Mouse (Mus musculus) lung, embryonic 14.5 days (tissue): ENCODE measurements at regions not wholly inside any gene's neighbourhood (a gene's known extent, or its start where the extent isn't known, plus 50 kb on each side); places are given as distances from the start of the nearest gene placed in this dataset.
"Not testable (repeated sequence)": the region's sequence is repeated elsewhere in the genome, so short reads cannot be mapped to it uniquely, and the experiment has no call there.

Experiments used
- ATAC-seq: fragments of 200-750 bp; cut with Nextera tagmentation; 2 replicates; pipeline ENCODE4 v1.8.0; 2017; ENCODE audit warnings: mild to moderate bottlenecking, moderate TSS enrichment, moderate library complexity; ENCODE audit not compliant: insufficient read depth
- DNase-seq: peaks from one replicate; pipeline ENCODE4 v3.0.0-alpha.2; 2015
- H3K27ac ChIP-seq: fragments of 300-500 bp; sonication (generic); 2 replicates; pipeline ENCODE4 v1.5.1; 2014; ENCODE audit warnings: low read depth, mild to moderate bottlenecking, moderate library complexity
- H3K27me3 ChIP-seq: fragments of 300-500 bp; sonication (generic); 2 replicates; pipeline ENCODE4 v1.6.1; 2014; ENCODE audit warnings: low read length, control low read depth; ENCODE audit not compliant: insufficient read depth
- H3K36me3 ChIP-seq: fragments of 300-500 bp; sonication (generic); 2 replicates; pipeline ENCODE4 v1.6.1; 2014; ENCODE audit warnings: control low read depth; ENCODE audit not compliant: insufficient read depth
- H3K4me1 ChIP-seq: fragments of 300-500 bp; sonication (generic); 2 replicates; pipeline ENCODE4 v1.6.1; 2014; ENCODE audit warnings: antibody characterized with exemption, control low read depth; ENCODE audit not compliant: insufficient read depth
- H3K4me2 ChIP-seq: fragments of 300-500 bp; sonication (generic); 2 replicates; pipeline ENCODE4 v1.6.1; 2014; ENCODE audit warnings: mild to moderate bottlenecking
- H3K4me3 ChIP-seq: fragments of 300-500 bp; sonication (generic); 2 replicates; pipeline ENCODE4 v1.5.1; 2014; ENCODE audit warnings: low read depth, low read length
- H3K9ac ChIP-seq: fragments of 300-500 bp; sonication (generic); 2 replicates; pipeline ENCODE4 v1.6.1; 2014
- H3K9me3 ChIP-seq: fragments of 300-500 bp; sonication (generic); 2 replicates; pipeline ENCODE4 v1.6.1; 2016; ENCODE audit warnings: low read depth, low read length, control low read depth
- CTCF ChIP-seq: IDR thresholded peaks from 2 replicates; pipeline ENCODE4 v1.5.1; 2016; ENCODE audit warnings: antibody characterized with exemption, low read depth
- WGBS: fragments of 180-500 bp; shearing (Covaris S2); extraction: QIAGEN DNeasy Blood & Tissue Kit; methylation state at CpG from one replicate; pipeline ENCODE4 v1.1.7; 2014; 5-methylcytosine and 5-hydroxymethylcytosine counted together

DNA sequence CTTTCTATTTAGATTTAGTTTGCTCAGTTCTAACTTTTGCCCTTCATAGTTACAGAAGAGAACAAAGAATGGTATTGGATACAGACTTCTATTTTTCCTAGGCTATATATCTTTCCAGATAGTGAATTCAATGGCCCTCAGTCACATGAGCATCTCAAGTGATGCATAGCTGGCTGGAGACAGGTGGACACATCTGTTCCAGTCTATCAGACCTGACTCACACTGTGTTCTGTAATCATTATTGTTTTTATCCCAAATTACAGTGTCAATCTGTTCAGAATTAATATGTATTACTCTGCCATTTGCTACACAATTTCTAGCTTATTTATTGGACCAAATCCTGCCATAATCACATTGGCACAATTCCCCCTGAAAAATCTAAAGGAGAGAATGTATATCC lies 298.0 kb upstream of the Foxg1 start:
- Histone ChIP-seq H3K4me1 (no peaks in the 10 kb centered on the region), H3K4me2 (no peak overlapping the region), H3K36me3 (no peaks in the 10 kb centered on the region), H3K27me3 (no peaks in the 10 kb centered on the region), H3K9me3 (no peaks in the 10 kb centered on the region), H3K4me3 (no peak overlapping the region), H3K27ac (no peak overlapping the region), H3K9ac (no peak overlapping the region)
- no peak for TF ChIP-seq CTCF
- ATAC-seq: no peak
- no peak for DNase-seq

DNA sequence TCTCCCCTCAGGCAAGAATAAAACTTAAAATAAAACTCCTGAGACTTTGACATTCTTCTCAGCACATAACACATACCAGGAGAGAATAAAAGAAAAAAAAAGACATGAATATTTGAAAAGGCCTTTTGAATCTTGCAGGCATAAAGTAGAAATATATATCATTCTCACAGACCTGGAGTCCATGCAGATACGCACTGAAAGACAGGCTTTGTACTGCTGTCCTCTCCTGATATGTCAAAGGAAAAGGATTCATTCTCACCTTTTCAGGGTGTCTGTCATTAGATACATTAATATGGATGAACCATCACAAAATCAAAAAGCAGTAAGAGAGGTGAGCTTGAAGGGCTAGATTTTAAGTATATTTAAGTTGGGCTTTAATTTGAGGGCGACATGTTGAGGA lies 296.4 kb upstream of the Foxg1 start:
- Histone ChIP-seq H3K36me3 (no peaks in the 10 kb centered on the region), H3K4me2 (no peak overlapping the region), H3K9me3 (no peaks in the 10 kb centered on the region), H3K27me3 (no peaks in the 10 kb centered on the region), H3K9ac (no peak overlapping the region), H3K4me3 (no peak overlapping the region), H3K27ac (no peak overlapping the region), H3K4me1 (no peaks in the 10 kb centered on the region)
- no peak for ATAC-seq
- 77% methylated on average over 2 of the region's 2 CpGs for WGBS
- DNase-seq: no peak
- no peak for TF ChIP-seq CTCF

DNA sequence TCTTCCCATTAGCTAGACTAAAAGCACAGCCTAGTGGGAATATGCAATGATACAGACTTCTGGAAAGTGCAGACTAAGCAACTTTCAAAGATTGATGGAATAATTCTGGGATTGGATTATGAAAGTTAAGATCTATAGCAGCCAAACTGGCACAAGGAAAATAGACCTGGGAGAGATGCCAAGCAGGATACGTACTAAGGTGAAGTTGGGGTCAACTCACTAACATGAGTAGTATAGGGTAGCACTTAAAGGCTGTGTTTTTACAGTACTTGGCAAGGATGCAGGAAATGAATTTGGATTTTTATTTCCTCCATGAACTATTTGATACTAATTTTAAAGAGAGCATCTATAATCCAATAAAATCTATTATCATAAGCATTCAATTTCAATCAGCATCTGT lies 292.3 kb upstream of the Foxg1 start:
- Histone ChIP-seq H3K4me2 (no peak overlapping the region), H3K36me3 (no peaks in the 10 kb centered on the region), H3K4me1 (no peaks in the 10 kb centered on the region), H3K4me3 (no peak overlapping the region), H3K9ac (no peak overlapping the region), H3K27ac (no peak overlapping the region), H3K27me3 (no peaks in the 10 kb centered on the region), H3K9me3 (no peaks in the 10 kb centered on the region)
- DNase-seq (no peak), ATAC-seq (no peak)
- 60% methylated on average over 1 of the region's 1 CpGs for WGBS
- TF ChIP-seq CTCF: no peak

DNA sequence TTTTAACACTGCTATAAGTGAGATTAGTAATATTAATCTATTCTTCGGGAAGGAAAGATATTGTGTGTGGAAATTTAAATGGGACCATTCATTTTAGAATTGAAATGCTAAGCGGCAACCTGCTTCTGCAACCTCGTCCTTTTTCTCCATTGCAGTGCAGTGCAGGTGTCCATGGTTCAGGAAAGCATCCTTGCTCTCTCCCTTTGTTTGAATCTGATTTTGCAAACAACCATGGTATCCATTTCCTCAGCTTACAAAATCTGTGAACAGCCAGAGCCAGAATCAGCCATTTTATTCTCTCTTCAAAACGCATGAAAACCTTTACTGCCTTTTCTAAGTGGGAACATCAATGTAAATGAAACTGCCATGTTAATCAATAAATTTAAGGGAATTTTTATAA lies 276.5 kb upstream of the Foxg1 start:
- no peak overlapping the region for H3K4me2 ChIP-seq
- no peak for TF ChIP-seq CTCF
- H3K9ac ChIP-seq: no peak overlapping the region
- no peaks in the 10 kb centered on the region for H3K4me1 ChIP-seq
- H3K4me3 ChIP-seq: no peak overlapping the region
- no peak overlapping the region for H3K27ac ChIP-seq
- DNase-seq (no peak), ATAC-seq (no peak)
- H3K27me3 ChIP-seq: no peaks in the 10 kb centered on the region
- no peaks in the 10 kb centered on the region for H3K36me3 ChIP-seq
- 57% methylated on average over 4 of the region's 4 CpGs for WGBS
- no peaks in the 10 kb centered on the region for H3K9me3 ChIP-seq

DNA sequence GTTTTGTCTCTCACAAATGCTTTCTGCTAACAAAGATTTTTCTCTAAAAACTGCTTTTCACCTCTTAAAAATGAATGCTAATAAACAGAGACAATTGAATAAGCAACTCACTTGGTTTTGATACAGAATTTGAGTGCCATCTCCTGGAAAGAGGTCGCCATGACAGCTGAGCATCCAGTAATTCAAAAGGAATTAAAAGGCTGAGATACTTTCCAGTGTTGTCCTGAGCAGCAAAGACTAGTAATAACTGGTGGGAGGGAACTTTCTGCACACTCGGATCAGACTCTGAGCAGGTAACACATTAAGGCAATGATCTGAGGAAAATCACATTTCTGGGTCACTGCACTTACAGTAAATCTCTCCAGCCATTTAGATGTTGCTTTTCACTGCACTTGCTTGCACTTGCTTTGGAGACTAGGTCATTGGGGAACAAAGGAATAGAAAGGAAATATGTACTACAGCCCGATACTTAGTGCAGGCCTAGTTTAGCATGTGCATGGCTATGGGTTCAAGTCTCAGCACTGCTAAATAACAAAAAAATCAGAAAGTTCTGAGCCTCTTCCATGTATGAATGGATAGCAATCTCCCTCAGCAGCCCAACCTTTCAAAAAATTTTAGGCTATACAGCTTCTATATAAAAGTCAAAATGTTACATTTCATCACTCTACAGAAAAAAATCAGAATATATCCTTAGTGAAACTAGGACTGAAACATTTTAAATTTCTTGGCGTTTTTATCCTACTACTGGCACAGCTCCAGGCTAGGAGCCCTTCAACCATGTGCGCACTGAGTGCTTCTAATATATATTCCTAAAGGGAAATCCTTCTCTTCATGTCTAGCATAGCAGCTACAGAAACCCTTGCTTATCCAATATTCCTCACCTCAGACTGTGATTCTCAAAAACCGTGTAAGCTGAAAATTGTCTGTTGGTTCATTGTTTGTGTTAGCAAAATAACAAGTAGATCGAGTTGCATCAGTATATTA lies 275.8 kb upstream of the Foxg1 start:
- DNase-seq: peak; percentile 69
- no peak overlapping the region for H3K27ac ChIP-seq
- ATAC-seq: no peak
- no peaks in the 10 kb centered on the region for H3K9me3 ChIP-seq
- H3K36me3 ChIP-seq: no peaks in the 10 kb centered on the region
- peak; percentile 59 for TF ChIP-seq CTCF
- H3K27me3 ChIP-seq: no peaks in the 10 kb centered on the region
- H3K9ac ChIP-seq: no peak overlapping the region
- no peak overlapping the region for H3K4me3 ChIP-seq
- WGBS: 49% methylated on average over 7 of the region's 7 CpGs
- H3K4me1 ChIP-seq: no peaks in the 10 kb centered on the region
- H3K4me2 ChIP-seq: no peak overlapping the region

DNA sequence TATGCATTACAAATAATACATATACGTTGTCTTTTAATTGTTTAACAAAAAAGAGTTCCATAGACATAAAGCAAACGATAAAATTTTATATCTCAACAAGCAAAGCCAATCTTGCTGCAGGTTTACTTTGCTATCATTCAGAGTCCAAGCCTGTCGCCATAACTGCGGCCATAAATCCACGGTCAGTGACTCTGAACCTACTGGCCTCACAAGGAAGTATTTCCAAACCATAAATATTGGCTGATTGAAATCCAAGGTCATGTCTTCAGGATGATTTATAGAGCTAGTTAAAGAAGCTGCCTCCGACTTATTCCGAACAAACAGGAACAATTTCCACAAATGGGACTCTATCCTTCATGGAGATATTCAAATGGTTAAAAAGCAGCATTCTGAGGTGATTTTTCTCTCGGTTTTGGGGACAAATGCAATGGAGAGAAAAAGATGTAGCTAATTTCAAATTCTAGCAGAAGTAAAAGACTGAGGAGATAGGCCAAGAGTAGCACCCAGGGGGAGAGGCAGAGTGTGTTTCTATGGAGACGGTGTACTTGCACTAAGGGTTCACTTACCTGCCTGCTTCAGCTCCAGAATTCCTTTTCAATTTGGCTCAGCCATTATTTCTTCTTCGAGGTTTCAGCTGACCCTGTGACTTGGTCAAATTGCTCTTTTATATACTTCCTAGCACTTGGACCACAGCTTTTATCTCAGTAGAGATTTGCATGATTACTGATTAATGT lies 274.9 kb upstream of the Foxg1 start:
- 64% methylated on average over 10 of the region's 10 CpGs for WGBS
- no peak for TF ChIP-seq CTCF
- no peak overlapping the region for H3K27ac ChIP-seq
- ATAC-seq (no peak), DNase-seq (no peak)
- no peaks in the 10 kb centered on the region for H3K9me3 ChIP-seq
- H3K4me3 ChIP-seq: no peak overlapping the region
- no peak overlapping the region for H3K9ac ChIP-seq
- H3K4me1 ChIP-seq: no peaks in the 10 kb centered on the region
- H3K27me3 ChIP-seq: no peaks in the 10 kb centered on the region
- no peaks in the 10 kb centered on the region for H3K36me3 ChIP-seq
- H3K4me2 ChIP-seq: no peak overlapping the region

DNA sequence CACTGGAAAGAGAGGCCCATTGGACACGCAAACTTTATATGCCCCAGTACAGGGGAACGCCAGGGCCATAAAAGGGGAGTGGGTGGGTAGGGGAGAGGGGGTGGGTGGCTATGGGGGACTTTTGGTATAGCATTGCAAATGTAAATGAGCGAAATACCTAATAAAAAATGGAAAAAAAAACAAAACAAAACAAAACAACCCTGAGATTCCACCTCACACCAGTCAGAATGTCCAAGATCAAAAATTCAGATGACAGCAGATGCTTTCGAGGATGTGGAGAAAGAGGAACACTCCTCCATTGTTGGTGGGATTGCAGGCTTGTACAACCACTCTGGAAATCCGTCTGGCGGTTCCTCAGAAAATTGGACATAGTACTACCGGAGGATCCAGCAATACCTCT lies 251.4 kb upstream of the Foxg1 start:
- WGBS: 61% methylated on average over 3 of the region's 7 CpGs
- not testable (repeated sequence) for H3K36me3 ChIP-seq, DNase-seq, H3K4me2 ChIP-seq, H3K9ac ChIP-seq, H3K9me3 ChIP-seq, H3K4me3 ChIP-seq, H3K4me1 ChIP-seq, ATAC-seq, H3K27ac ChIP-seq, H3K27me3 ChIP-seq
